Mouse (Mus musculus) adipocyte (in vitro differentiated cells): ENCODE results near the gene Apbb2.

ENCODE experiments used
- DNase-seq: peaks from one replicate; pipeline ENCODE4 v3.0.0-alpha.2; 2016; ENCODE audit warnings: low spot score

Apbb2 gene

DNA sequence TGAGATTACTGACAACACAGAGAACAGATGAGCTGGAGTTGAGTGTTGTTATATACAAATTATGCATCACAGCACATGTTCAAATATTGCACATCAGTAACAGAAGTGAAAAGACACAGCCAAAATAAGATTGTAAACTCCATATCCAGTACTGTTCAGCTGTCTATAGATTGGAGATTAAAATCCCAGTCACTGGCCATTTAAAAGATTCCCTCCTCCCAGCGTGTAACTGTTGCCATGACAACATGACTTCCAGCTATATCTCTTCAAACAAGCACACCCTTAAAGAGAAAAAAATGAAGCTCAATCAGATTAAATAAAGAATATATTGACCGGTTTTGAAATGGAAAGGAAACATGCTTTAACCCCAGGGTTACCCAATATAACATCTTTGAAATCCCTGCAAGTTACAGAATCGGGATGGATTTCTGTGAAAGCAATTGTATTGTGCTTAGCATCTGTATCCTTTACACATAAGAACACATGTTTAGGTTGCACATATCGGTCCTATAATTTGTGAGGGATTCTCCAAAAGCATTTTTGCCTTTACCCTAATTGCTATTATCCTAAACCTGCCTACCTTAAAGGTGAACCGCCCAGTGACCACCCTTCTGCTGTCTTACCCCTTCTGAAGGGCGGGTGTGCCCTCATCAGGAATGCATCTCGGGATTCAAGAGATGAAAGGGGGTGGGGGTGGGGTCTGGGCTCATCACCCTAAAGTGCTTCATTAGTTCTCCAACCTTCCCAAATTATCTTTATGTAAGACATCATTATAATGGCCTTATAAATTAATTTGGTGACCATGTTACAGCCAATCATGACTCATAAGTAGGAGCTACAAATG, 202.7 kb downstream of the Apbb2 start:
- DNase-seq = no peak

GRCm38 (mm10) chr5:66415033-66415697, 203.4 kb downstream of the Apbb2 start:
- DNase-seq = no peak

GRCm38 (mm10) chr5:66413402-66413801, 205.2 kb downstream of the Apbb2 start:
- no peak for DNase-seq

- DNase-seq = no peak
Observed at GRCm38 (mm10) chr5:66412821-66413220, 205.8 kb downstream of the Apbb2 start.

DNA sequence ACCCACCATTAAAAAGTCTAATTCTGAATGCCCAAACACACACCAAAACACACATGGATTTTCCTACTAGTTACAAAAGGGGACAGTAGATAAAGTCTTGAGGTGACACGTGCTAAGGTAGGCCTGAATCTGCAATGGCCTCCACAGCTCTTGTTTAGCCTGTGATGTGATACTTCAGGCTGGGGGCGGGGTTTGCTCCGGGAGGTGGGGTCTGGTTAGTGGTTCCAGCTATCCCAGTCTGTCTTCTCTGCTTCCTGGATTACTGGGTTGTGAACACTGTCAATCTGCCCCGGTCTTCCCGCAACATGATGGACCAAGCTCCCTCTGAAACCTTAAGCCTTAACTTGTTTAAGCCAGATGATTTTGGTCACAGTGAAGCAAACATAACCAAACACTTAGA, 210.0 kb downstream of the Apbb2 start:
- DNase-seq = no peak

GRCm38 (mm10) chr5:66407948-66408347, 210.6 kb downstream of the Apbb2 start:
- DNase-seq = no peak

DNA sequence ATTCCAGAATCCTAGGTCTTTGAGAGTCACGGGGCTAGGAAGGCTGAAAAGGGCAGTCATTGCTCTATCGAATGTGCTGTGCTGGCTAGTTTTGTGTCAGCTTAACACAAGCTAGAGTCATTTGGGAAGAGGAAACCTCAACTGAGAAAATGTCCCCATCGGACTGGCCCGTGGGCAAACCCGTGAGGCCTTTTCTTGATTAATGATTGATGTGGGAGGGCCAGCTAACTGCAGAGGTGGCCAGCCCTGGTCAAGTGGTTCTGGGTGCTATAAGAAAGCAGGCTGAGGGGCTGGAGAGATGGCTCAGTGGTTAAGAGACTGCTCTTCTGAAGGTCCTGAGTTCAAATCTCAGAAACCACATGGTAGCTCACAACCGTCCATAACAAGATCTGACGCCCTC, 212.2 kb downstream of the Apbb2 start:
- no peak for DNase-seq

DNA sequence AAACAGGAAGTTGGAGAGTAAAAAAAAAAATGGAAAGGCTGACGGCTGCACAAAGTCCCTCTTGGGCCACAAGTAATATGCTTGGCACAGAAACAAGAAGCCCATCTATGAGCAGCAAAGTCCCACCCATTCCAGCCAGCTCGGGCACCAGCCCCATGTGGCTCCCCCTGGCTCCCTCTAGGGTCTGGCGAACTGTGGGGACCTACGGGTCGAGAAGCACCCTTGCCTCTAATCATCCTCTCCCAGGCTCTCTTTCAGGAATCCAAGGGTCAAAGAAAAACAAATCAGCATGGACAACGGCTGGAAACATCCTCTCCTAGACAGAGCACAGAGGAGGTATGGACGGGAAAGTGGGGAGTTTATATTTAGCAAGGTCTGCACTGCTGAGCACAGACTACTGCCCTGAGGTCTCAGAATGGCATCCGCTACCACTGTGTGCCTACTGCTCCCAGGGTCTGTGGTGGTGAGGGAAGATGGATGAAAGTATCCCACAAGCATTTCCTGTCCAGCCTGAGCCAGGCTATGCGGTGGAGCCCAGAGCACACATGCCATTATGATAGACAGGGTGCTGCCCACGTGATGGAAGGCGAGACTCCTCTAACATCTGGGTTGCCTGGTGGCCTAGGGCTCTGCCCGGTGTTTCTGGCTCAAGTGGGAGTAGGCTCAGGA, 212.7 kb downstream of the Apbb2 start:
- DNase-seq = no peak

DNA sequence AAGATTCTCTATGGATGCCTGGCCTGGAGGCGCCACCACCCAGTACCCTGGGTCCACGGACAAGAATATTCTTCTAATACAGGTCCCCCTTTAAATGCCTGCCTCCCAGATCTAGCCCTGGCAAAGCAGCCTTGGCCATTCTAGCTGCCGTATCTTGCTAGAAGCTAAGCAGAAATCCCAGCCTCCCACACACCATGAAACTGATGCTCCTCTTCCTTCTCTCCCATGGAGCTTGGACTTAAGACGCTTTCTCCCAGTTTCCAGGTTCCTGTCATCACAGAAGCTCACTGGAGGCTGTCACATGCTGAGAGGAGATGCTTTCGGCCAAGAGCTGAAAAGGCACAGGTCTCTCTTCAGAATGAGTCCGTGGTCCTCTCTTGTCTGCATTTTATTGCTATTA, 213.3 kb downstream of the Apbb2 start:
- no peak for DNase-seq

GRCm38 (mm10) chr5:66400563-66400962, 218.0 kb downstream of the Apbb2 start:
- no peak for DNase-seq

GRCm38 (mm10) chr5:66399264-66399620, 219.3 kb downstream of the Apbb2 start:
- no peak for DNase-seq

DNA sequence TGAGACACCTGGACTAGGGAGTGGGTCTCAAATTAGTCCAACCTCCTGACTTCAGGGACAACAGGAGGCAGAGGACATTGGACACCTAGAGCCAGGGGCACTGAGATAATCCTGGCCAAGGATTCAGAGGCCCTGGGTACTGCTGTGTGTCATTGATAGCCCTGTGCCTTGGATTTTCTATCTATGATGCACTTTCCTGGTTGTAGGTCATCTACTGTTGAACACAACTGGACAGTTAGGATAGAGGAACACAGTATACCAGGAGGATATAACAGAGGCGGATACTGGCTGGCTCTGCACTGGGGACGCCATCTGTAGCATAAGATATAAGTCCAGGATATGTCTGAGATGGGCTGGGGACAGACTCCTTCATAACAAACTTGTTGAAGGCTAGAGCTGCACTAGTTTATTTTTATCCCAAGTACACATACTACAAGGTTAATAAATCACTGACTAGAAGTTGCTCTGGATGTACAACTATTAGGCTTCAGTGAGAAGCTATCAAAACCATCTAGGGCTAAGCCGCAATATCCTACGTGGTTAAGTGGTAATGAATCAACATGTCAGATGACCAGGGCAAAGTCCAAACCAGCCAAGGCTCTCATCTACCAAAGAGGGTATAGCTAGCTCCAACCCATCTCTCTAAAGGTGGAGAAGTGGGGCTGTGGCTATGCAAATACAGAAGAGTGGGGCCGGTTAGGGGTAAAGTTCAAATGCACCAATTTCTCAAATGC, 219.9 kb downstream of the Apbb2 start:
- no peak for DNase-seq

GRCm38 (mm10) chr5:66393767-66394446, 224.7 kb downstream of the Apbb2 start:
- DNase-seq = no peak

DNA sequence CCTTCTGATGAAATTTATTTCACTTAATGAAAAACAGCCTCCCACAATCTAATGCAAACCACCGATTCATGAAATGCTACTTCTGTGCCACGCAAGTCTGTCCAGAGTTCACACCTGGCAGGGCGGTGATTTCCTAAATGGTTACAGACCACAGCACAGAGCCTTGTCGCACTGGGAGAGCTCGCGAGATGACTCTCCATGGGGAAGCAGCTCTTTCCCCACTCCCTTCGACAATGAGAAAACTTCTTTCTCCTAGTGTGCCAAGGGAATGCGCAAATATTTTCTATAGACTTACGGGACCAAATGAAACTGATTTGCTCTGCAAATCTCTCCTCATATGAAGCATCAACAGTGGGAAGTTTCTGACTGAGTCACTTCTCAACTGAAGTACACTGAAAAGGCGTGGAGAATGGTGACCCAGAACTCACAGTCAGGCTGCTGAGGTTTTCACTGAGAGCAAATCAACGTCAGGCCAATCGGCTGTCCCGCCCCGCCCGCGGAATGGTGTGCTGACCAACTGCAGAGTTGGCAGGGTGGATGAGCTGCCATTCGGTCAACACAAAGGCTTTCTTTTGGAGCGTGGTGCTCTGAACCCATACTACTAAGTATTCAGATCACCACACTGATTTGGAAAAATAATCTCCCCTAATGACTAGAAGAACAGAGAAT, 225.6 kb downstream of the Apbb2 start:
- no peak for DNase-seq

- DNase-seq = no peak
Observed at GRCm38 (mm10) chr5:66391771-66392170, 226.8 kb downstream of the Apbb2 start.

DNA sequence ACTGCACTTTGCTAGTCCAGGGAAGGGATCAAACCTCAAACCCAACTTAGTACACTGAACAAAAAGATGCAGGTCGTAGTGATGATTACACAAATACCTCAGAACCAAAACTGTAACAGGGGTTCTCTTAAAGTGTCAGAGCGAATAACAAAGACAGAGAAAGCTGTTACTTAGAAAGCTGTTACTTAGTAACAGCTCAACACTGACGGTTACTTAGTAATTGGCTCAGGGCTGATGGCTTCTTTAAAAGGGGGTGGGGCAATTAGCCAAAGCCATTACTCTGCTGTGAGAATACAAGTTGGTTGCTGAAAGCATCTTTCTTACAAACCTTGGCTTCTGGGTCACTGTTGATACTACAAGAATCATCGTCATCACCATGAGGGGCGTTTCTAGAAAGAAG, 227.3 kb downstream of the Apbb2 start:
- DNase-seq = no peak

DNA sequence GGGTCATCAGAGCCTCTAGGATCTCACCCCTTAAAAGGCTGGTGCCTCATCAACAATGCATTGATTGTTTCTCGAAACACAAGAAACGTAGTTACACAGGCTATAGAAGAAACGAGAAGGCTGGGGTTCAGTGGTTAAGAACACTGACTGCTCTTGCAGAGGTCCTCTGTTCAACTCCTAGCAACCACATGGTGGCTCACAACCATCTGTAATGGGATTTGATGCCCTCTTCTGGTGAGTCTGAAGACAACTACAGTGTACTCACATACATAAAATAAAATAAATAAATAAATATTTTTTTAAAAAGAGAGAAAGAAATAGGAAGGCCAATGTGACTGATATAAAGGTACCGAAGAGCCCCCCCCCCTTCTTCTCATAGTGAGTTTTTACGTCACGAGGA, 228.0 kb downstream of the Apbb2 start:
- no peak for DNase-seq

DNA sequence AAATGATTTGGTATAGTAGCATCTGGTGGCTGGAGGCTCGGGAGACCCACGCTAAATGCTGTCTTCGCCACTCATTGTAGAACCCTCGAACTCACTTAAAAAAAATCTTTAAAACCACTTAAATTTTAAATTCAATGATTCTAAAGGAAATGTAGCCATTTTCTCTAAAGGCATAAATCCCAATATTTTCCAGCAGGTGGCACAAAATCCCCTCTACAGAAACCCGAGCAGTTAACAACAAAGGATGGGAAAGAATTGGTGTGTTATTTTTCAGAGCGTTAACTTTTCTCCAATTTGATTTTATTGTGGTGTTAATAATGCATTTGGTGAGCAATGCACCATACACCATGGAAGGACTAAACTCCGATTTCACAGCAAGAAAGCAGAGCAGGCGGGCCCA, 231.1 kb downstream of the Apbb2 start:
- DNase-seq = peak; percentile 62

DNA sequence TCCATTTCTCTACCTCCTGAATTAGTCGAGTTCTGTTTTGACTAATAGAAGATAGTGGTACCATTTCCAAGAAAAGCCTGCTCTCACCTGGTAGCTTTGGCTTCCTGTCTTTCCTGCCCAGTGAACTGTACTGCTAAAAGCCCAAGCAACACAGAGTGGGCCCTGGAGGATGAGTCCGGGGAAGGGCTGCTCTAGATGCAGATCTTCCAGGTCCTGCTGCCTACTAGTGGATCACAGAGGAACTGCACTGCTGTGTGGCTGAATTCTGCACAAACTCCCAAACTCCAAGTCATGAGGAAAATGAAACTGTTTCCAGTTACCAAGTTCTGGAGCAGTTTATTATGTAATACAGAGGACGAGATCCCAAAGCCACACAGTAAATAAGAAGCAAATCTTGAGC, 232.9 kb downstream of the Apbb2 start:
- DNase-seq = peak; percentile 78

GRCm38 (mm10) chr5:66384806-66385446, 233.7 kb downstream of the Apbb2 start:
- no peak for DNase-seq

DNA sequence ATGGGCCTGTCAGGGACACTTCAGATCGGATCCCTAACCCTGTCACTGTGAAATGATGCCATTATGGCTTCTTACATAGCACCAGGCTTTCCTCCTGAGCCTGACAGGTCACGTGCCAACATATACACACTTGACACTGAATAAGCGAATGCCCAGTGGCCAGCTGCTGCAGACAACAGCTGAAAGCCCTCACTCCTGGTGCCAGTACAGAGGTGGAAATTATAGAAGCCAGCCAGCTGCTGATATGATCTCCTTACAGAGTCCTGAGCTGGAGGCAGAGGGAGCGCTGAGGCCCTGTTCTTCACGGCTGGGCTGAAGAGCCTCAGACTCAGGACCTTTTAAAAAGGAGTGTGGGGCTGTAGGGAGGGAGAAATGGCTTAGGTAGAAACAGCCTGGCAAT, 234.5 kb downstream of the Apbb2 start:
- no peak for DNase-seq
